Mouse (Mus musculus) CH12.LX (cell line): ENCODE results near the gene Plcb2. TPM values are rescaled to one million over a fixed set of nuclear protein-coding genes. Genes with fewer than 3 reads are reported as not detected.

Experiments used
- DNase-seq: peaks from one replicate; pipeline ENCODE4 v3.0.0-alpha.2; 2013; ENCODE audit errors: extremely low read depth
- H3K27ac ChIP-seq: 2 replicates; pipeline ENCODE4 v1.5.1; 2012; ENCODE audit warnings: low read depth, mild to moderate bottlenecking, control low read depth, moderate library complexity; ENCODE audit not compliant: insufficient read depth
- H3K27me3 ChIP-seq: replicated peaks from 2 replicates; pipeline ENCODE3; 2012; ENCODE audit warnings: inconsistent platforms
- H3K36me3 ChIP-seq, 2 experiments: replicated peaks in 1 of 2; 2 replicates each; pipeline versions ENCODE3 to v1.6.1; 2012; ENCODE audit warnings: inconsistent platforms in 1 of 2, low read length in 1 of 2, mild to moderate bottlenecking in 1 of 2, mixed read lengths in 1 of 2, moderate library complexity in 1 of 2; ENCODE audit not compliant: control insufficient read depth in 1 of 2, insufficient read depth in 1 of 2
- H3K4me1 ChIP-seq, 2 experiments: 2 replicates each; pipeline ENCODE4 v1.6.1; 2012; ENCODE audit warnings: inconsistent platforms in 1 of 2, moderate library complexity in 1 of 2; ENCODE audit not compliant: insufficient read depth in 2 of 2, control insufficient read depth in 1 of 2
- H3K4me2 ChIP-seq: 2 replicates; pipeline ENCODE4 v1.6.1; 2012; ENCODE audit warnings: low read depth, mild to moderate bottlenecking, control low read depth; ENCODE audit not compliant: poor library complexity, insufficient read depth, severe bottlenecking
- H3K4me3 ChIP-seq, 3 experiments: fragments of 150-350 bp in 1 of 3; sonication (generic) in 1 of 3; replicated peaks in 1 of 3; 2 replicates each; pipeline versions ENCODE3 to v1.5.1; 2011 to 2012; ENCODE audit warnings: low read depth in 2 of 3, low read length in 2 of 3, mild to moderate bottlenecking in 2 of 3, moderate library complexity in 2 of 3, control low read depth in 1 of 3, improper control_type of control experiment in 1 of 3, inconsistent platforms in 1 of 3, mixed read lengths in 1 of 3; ENCODE audit not compliant: poor library complexity in 1 of 3
- H3K79me2 ChIP-seq: replicated peaks from 2 replicates; pipeline ENCODE4 v1.6.1; 2012; ENCODE audit warnings: mild to moderate bottlenecking, moderate library complexity; ENCODE audit not compliant: control insufficient read depth, poor library complexity, insufficient read depth, severe bottlenecking; ENCODE audit errors: extremely low read depth
- H3K9ac ChIP-seq: 2 replicates; pipeline ENCODE4 v1.6.1; 2012; ENCODE audit warnings: low read depth, mild to moderate bottlenecking, control low read depth, moderate library complexity; ENCODE audit not compliant: insufficient read depth
- H3K9me3 ChIP-seq: replicated peaks from 2 replicates; pipeline ENCODE3; 2012; ENCODE audit warnings: low read length, inconsistent platforms, mixed read lengths
- BHLHE40 ChIP-seq: IDR thresholded peaks from 2 replicates; pipeline ENCODE4 v1.6.1; 2011; ENCODE audit warnings: mild to moderate bottlenecking, low read depth, low read length, improper control_type of control experiment
- CHD1 ChIP-seq: IDR thresholded peaks from 2 replicates; pipeline ENCODE4 v1.6.1; 2012; ENCODE audit warnings: low read depth, low read length, improper control_type of control experiment, inconsistent platforms
- CHD2 ChIP-seq: IDR thresholded peaks from 2 replicates; pipeline ENCODE4 v1.6.1; 2011; ENCODE audit warnings: low read length, improper control_type of control experiment
- CTCF ChIP-seq, 2 experiments: IDR thresholded peaks in 1 of 2; conservative IDR thresholded peaks in 1 of 2; 2 replicates each; pipeline ENCODE4 v1.5.1; 2011 to 2012; ENCODE audit warnings: low read depth in 2 of 2, low read length in 2 of 2, improper control_type of control experiment in 1 of 2, inconsistent platforms in 1 of 2, mild to moderate bottlenecking in 1 of 2, moderate library complexity in 1 of 2
- E2F4 ChIP-seq: IDR thresholded peaks from 2 replicates; pipeline ENCODE4 v1.6.1; 2011; ENCODE audit warnings: low read depth, low read length, improper control_type of control experiment; ENCODE audit not compliant: insufficient replicate concordance
- ELF1 ChIP-seq: IDR thresholded peaks from 2 replicates; pipeline ENCODE4 v1.6.1; 2014; ENCODE audit warnings: low read depth, mild to moderate bottlenecking, inconsistent platforms, low read length, improper control_type of control experiment
- EP300 ChIP-seq: IDR thresholded peaks from 2 replicates; pipeline ENCODE4 v1.6.1; 2011; ENCODE audit warnings: low read length, improper control_type of control experiment
- ETS1 ChIP-seq: conservative IDR thresholded peaks from 2 replicates; pipeline ENCODE4 v1.6.1; 2012; ENCODE audit warnings: low read depth, mild to moderate bottlenecking, inconsistent platforms, low read length, improper control_type of control experiment, moderate library complexity
- GABPA ChIP-seq: IDR thresholded peaks from 2 replicates; pipeline ENCODE4 v1.6.1; 2012; ENCODE audit warnings: low read depth, low read length, improper control_type of control experiment, inconsistent platforms; ENCODE audit not compliant: insufficient replicate concordance
- HCFC1 ChIP-seq: IDR thresholded peaks from 2 replicates; pipeline ENCODE4 v1.6.1; 2012; ENCODE audit warnings: low read depth, mild to moderate bottlenecking, inconsistent platforms, low read length, improper control_type of control experiment
- IRF4 ChIP-seq: IDR thresholded peaks from 2 replicates; pipeline ENCODE4 v1.6.1; 2014; ENCODE audit warnings: low read depth, mild to moderate bottlenecking, inconsistent platforms, low read length, improper control_type of control experiment
- JUN ChIP-seq: IDR thresholded peaks from 2 replicates; pipeline ENCODE4 v1.6.1; 2011; ENCODE audit warnings: low read depth, mild to moderate bottlenecking, low read length, improper control_type of control experiment, moderate library complexity; ENCODE audit not compliant: insufficient read depth
- JUND ChIP-seq: conservative IDR thresholded peaks from 2 replicates; pipeline ENCODE4 v1.6.1; 2011; ENCODE audit warnings: low read depth, low read length, improper control_type of control experiment
- KAT2A ChIP-seq: IDR thresholded peaks from 2 replicates; pipeline ENCODE4 v1.6.1; 2012; ENCODE audit warnings: low read length, improper control_type of control experiment, inconsistent platforms; ENCODE audit not compliant: insufficient replicate concordance
- MAFK ChIP-seq: IDR thresholded peaks from 2 replicates; pipeline ENCODE4 v1.6.1; 2011; ENCODE audit warnings: low read length, improper control_type of control experiment; ENCODE audit not compliant: insufficient replicate concordance
- MAX ChIP-seq: IDR thresholded peaks from 2 replicates; pipeline ENCODE4 v1.6.1; 2011; ENCODE audit warnings: low read length, improper control_type of control experiment
- MAZ ChIP-seq: IDR thresholded peaks from 2 replicates; pipeline ENCODE4 v1.6.1; 2012; ENCODE audit warnings: low read depth, mild to moderate bottlenecking, inconsistent platforms, low read length, improper control_type of control experiment, moderate library complexity
- MEF2A ChIP-seq: IDR thresholded peaks from 2 replicates; pipeline ENCODE4 v1.6.1; 2014; ENCODE audit warnings: low read depth, mild to moderate bottlenecking, inconsistent platforms, low read length, improper control_type of control experiment, borderline replicate concordance
- MXI1 ChIP-seq: IDR thresholded peaks from 2 replicates; pipeline ENCODE4 v1.6.1; 2011; ENCODE audit warnings: mild to moderate bottlenecking, low read depth, low read length, improper control_type of control experiment
- MYC ChIP-seq: IDR thresholded peaks from 2 replicates; pipeline ENCODE4 v1.6.1; 2011; ENCODE audit warnings: low read depth, mild to moderate bottlenecking, improper control_type of control experiment, low read length
- NELFE ChIP-seq: IDR thresholded peaks from 2 replicates; pipeline ENCODE4 v1.6.1; 2011; ENCODE audit warnings: low read depth, low read length, improper control_type of control experiment
- NRF1 ChIP-seq: IDR thresholded peaks from 2 replicates; pipeline ENCODE4 v1.6.1; 2014; ENCODE audit warnings: low read depth, mild to moderate bottlenecking, inconsistent platforms, low read length, improper control_type of control experiment, moderate library complexity
- PAX5 ChIP-seq: IDR thresholded peaks from 2 replicates; pipeline ENCODE4 v1.6.1; 2012; ENCODE audit warnings: low read length, inconsistent platforms, mixed read lengths
- POLR2A ChIP-seq: IDR thresholded peaks from 2 replicates; pipeline ENCODE4 v1.6.1; 2011; ENCODE audit warnings: low read depth, mild to moderate bottlenecking, improper control_type of control experiment, low read length
- POLR2AphosphoS2 ChIP-seq: IDR thresholded peaks from 2 replicates; pipeline ENCODE4 v1.6.1; 2011; ENCODE audit warnings: low read depth, low read length, improper control_type of control experiment
- RAD21 ChIP-seq: IDR thresholded peaks from 2 replicates; pipeline ENCODE4 v1.6.1; 2011; ENCODE audit warnings: low read depth, mild to moderate bottlenecking, low read length, improper control_type of control experiment, moderate library complexity
- RCOR1 ChIP-seq: conservative IDR thresholded peaks from 2 replicates; pipeline ENCODE4 v1.6.1; 2012; ENCODE audit warnings: low read depth, mild to moderate bottlenecking, inconsistent platforms, low read length, improper control_type of control experiment
- SIN3A ChIP-seq: IDR thresholded peaks from 2 replicates; pipeline ENCODE4 v1.6.1; 2012; ENCODE audit warnings: low read length, improper control_type of control experiment, inconsistent platforms
- SMC3 ChIP-seq: IDR thresholded peaks from 2 replicates; pipeline ENCODE4 v1.6.1; 2011; ENCODE audit warnings: low read depth, low read length, improper control_type of control experiment
- TBP ChIP-seq: conservative IDR thresholded peaks from 2 replicates; pipeline ENCODE4 v1.6.1; 2011; ENCODE audit warnings: low read depth, low read length, improper control_type of control experiment
- TCF12 ChIP-seq: IDR thresholded peaks from 2 replicates; pipeline ENCODE4 v1.6.1; 2014; ENCODE audit warnings: low read depth, mild to moderate bottlenecking, inconsistent platforms, low read length, improper control_type of control experiment
- UBTF ChIP-seq: IDR thresholded peaks from 2 replicates; pipeline ENCODE4 v1.6.1; 2012; ENCODE audit warnings: low read depth, mild to moderate bottlenecking, inconsistent platforms, low read length, improper control_type of control experiment, moderate library complexity
- USF1 ChIP-seq: IDR thresholded peaks from 2 replicates; pipeline ENCODE4 v1.6.1; 2014; ENCODE audit warnings: low read depth, mild to moderate bottlenecking, inconsistent platforms, low read length, improper control_type of control experiment
- USF2 ChIP-seq: conservative IDR thresholded peaks from 2 replicates; pipeline ENCODE4 v1.6.1; 2011; ENCODE audit warnings: low read depth, low read length, improper control_type of control experiment
- ZC3H11A ChIP-seq: IDR thresholded peaks from 2 replicates; pipeline ENCODE4 v1.6.1; 2012; ENCODE audit warnings: low read depth, mild to moderate bottlenecking, inconsistent platforms, low read length, improper control_type of control experiment
- ZKSCAN1 ChIP-seq: IDR thresholded peaks from 2 replicates; pipeline ENCODE4 v1.6.1; 2012; ENCODE audit warnings: low read depth, inconsistent platforms, low read length, improper control_type of control experiment, borderline replicate concordance
- ZMIZ1 ChIP-seq: IDR thresholded peaks from 2 replicates; pipeline ENCODE4 v1.6.1; 2012; ENCODE audit warnings: low read depth, mild to moderate bottlenecking, inconsistent platforms, low read length, improper control_type of control experiment
- ZNF384 ChIP-seq: IDR thresholded peaks from 2 replicates; pipeline ENCODE4 v1.6.1; 2012; ENCODE audit warnings: low read depth, low read length, improper control_type of control experiment, inconsistent platforms
- dilution Hi-C: fragments of 300-500 bp; cut with MboI; formaldehyde crosslinking; loops from 2 replicates; pipeline ENCODE4 v1.14.3; 2020; ENCODE audit warnings: low sequenced_read_pairs; ENCODE audit not compliant: extremely low pct_unique_long_range_greater_than_20kb, extremely low pct_ligation_motif_present
- in situ Hi-C: fragments of 300-500 bp; cut with MboI; formaldehyde crosslinking; loops from 3 replicates; pipeline ENCODE4 v1.14.3; 2019; ENCODE audit warnings: low sequenced_read_pairs, low pct_ligation_motif_present, low pct_unique_long_range_greater_than_20kb, mixed read lengths
- polyA plus RNA-seq: library from polyadenylated mRNA; unstranded; fragments of >175 nt; gene quantifications from 2 replicates; pipeline ENCODE4 v1.2.1, GENCODE M21; 2012; ENCODE audit warnings: low read depth; ENCODE audit not compliant: insufficient read length
- total RNA-seq, 2 experiments: library from RNA; depleted of rRNA; stranded (reverse); fragments of 300-350 nt in 1 of 2; fragments of >200 nt in 1 of 2; gene quantifications; 2 replicates each; pipeline ENCODE4 v1.2.3; 2012 to 2014

The Plcb2 gene
- total and polyA plus RNA-seq, 3 experiments = 5.7 to 22.3 (median 7.8) TPM

- in situ Hi-C loops (loop anchor here (25.0 kb wide), 1 partner anchor 258 kb away; the partner anchor contains the start of gene Srp14), dilution Hi-C loops (no loop called here)
- peak within 1 kb of the TSS; percentile 96 for H3K4me2 ChIP-seq
- no peaks in the 10 kb centered on the region for H3K9me3 ChIP-seq
- H3K4me3 ChIP-seq = peak within 1 kb of the TSS; percentile 58 to 93 (median 74)
- no peak within 1 kb of the TSS for H3K27ac ChIP-seq
- peak within 1 kb of the TSS; percentile 81 for H3K9ac ChIP-seq
- H3K27me3 ChIP-seq = peaks cover 17% of the 10 kb centered on the region
- peaks cover 2 to 45% of the 10 kb centered on the region in 2 experiments; a peak in 3 of 4 replicates for H3K4me1 ChIP-seq
- peaks cover 0 to 10% of the 10 kb centered on the region in 2 experiments for H3K36me3 ChIP-seq
- 0 out of 2 replicates have a peak, but pooled peaks have one; percentile 6 for TF ChIP-seq BHLHE40
- no peak for TF ChIP-seq CHD2
- TF ChIP-seq TBP = no peak
- no peak for TF ChIP-seq JUND
- peak; percentile 70 for TF ChIP-seq MAX
- TF ChIP-seq RCOR1 = no peak
- TF ChIP-seq CTCF (conservative IDR thresholded peaks at IDR 0.05 in 1 of 2, IDR thresholded peaks at IDR 0.05 in 1 of 2; ENCODE audit: low read depth in 2 of 2, low read length in 2 of 2) = no peak
- no peak; the same call in 1 of the 2 replicates for TF ChIP-seq NRF1
- TF ChIP-seq NELFE = no peak
- TF ChIP-seq SIN3A = peak; percentile 99
- peak; percentile 98 for TF ChIP-seq ELF1
- no peak for TF ChIP-seq ZMIZ1
- no peak for TF ChIP-seq MYC
- peak; percentile 57; the same call in 1 of the 2 replicates for TF ChIP-seq IRF4
- TF ChIP-seq KAT2A = no peak
- no peak for TF ChIP-seq E2F4
- TF ChIP-seq POLR2AphosphoS2 = no peak
- TF ChIP-seq USF1 = no peak
- TF ChIP-seq GABPA = no peak
- no peak for TF ChIP-seq MAFK
- TF ChIP-seq USF2 = no peak
- peak; percentile 37; the same call in 1 of the 2 replicates for TF ChIP-seq POLR2A
- TF ChIP-seq TCF12 = peak; percentile 35; the same call in 1 of the 2 replicates
- TF ChIP-seq SMC3 = no peak
- TF ChIP-seq MXI1 = peak; percentile 74; the same call in 1 of the 2 replicates
- TF ChIP-seq ZKSCAN1 = no peak
- TF ChIP-seq ZNF384 = no peak
- no peak for TF ChIP-seq PAX5
- TF ChIP-seq ETS1 = no peak
- peak; percentile 92 for TF ChIP-seq UBTF
- TF ChIP-seq HCFC1 = peak; percentile 69
- no peak for TF ChIP-seq MEF2A
- peak; percentile 62; the same call in 1 of the 2 replicates for TF ChIP-seq MAZ
- TF ChIP-seq ZC3H11A = peak; percentile 88
- TF ChIP-seq CHD1 = no peak
- TF ChIP-seq JUN = no peak
- TF ChIP-seq RAD21 = no peak
- TF ChIP-seq EP300 = no peak
- no peaks in the 10 kb centered on the region for H3K79me2 ChIP-seq
- peak; percentile 79 for DNase-seq
Measured at GRCm38 (mm10) chr2:118745232-118745884, 17.1 kb upstream of the Plcb2 start, which contains the start of gene Inafm2. Inafm2 (plus strand) TSS chr2:118745758.
